Mouse (Mus musculus) midbrain, embryonic 13.5 days (tissue): ENCODE data around the gene Rell1. TPM values are rescaled to one million over a fixed set of nuclear protein-coding genes. Genes with fewer than 3 reads are reported as not detected.
A peak's percentile ranks its signal among the peaks of the same experiment; 100 is the strongest.
"Not testable (repeated sequence)": the region's sequence is repeated elsewhere in the genome, so short reads cannot be mapped to it uniquely, and the experiment has no call there.

Experiments used
- ATAC-seq: fragments of 200-750 bp; cut with Nextera tagmentation; 2 replicates; pipeline ENCODE4 v1.8.0; 2017; ENCODE audit warnings: mild to moderate bottlenecking, moderate TSS enrichment, moderate library complexity
- H3K27ac ChIP-seq: fragments of 300-500 bp; sonication (generic); 2 replicates; pipeline ENCODE4 v1.5.1; 2015; ENCODE audit warnings: inconsistent platforms, mild to moderate bottlenecking, moderate library complexity
- H3K27me3 ChIP-seq: fragments of 300-500 bp; sonication (generic); 2 replicates; pipeline ENCODE4 v1.6.1; 2015; ENCODE audit warnings: mild to moderate bottlenecking, inconsistent platforms
- H3K36me3 ChIP-seq: fragments of 300-500 bp; sonication (generic); 2 replicates; pipeline ENCODE4 v1.6.1; 2015; ENCODE audit warnings: mild to moderate bottlenecking, inconsistent platforms
- H3K4me1 ChIP-seq: fragments of 300-500 bp; sonication (generic); replicated peaks from 2 replicates; pipeline ENCODE4 v1.6.1; 2015; ENCODE audit warnings: inconsistent platforms
- H3K4me2 ChIP-seq: fragments of 300-500 bp; sonication (generic); replicated peaks from 2 replicates; pipeline ENCODE4 v1.6.1; 2015; ENCODE audit warnings: moderate library complexity, mild to moderate bottlenecking, inconsistent platforms
- H3K4me3 ChIP-seq: fragments of 300-500 bp; sonication (generic); replicated peaks from 2 replicates; pipeline ENCODE4 v1.5.1; 2015; ENCODE audit warnings: mild to moderate bottlenecking, inconsistent platforms
- H3K9ac ChIP-seq: fragments of 300-500 bp; sonication (generic); replicated peaks from 2 replicates; pipeline ENCODE4 v1.6.1; 2015; ENCODE audit warnings: mild to moderate bottlenecking, inconsistent platforms
- H3K9me3 ChIP-seq: fragments of 300-500 bp; sonication (generic); 2 replicates; pipeline ENCODE4 v1.6.1; 2016; ENCODE audit warnings: mild to moderate bottlenecking, inconsistent platforms
- WGBS: fragments of 180-500 bp; shearing (Covaris S2); methylation state at CpG from one replicate; pipeline ENCODE4 v1.1.7; 2015; 5-methylcytosine and 5-hydroxymethylcytosine counted together
- polyA plus RNA-seq: library from polyadenylated mRNA; unstranded; fragments of >200 nt; fragmentation: Nextera tagmentation; extraction: Ambion mirVana; gene quantifications from 2 replicates; pipeline ENCODE4 v1.2.1, GENCODE M21; 2015

The Rell1 gene
- polyA plus RNA-seq, 1 experiment from 2014 or later: 10.2 TPM

DNA sequence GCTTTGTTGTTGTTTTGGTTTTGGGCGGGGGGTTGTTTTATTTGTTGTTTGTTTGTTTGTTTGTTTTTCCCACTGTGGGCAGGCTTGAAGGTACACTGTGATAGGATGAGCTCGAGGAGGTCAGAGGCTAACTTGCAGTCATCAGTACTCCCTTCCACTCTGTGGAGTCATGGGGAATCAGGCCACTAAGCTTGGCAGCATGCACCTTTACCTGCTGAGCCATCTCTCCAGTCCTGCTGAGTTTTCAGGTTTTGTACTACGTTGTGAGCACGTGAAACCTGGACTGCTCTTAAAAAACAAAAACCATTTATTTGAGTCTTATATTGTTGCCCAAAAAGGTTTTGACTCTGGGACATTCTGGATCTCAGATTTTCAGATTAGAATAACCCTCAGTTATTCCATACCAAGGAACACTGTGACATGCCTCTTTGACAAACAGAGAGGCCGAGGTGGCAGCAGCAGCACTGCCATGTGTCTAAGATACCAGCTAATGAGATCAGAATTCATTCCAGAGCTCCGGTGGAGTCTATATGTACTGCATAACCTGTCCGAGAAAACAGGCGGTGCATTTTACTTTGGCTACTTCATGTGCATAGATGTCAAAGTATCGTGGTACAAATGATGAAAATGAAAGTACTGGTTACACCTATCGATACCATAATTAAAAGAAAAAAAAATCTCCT is 52.1 kb downstream of the Rell1 start:
- H3K9me3 ChIP-seq: no peaks in the 10 kb centered on the region
- H3K27me3 ChIP-seq: no peaks in the 10 kb centered on the region
- no peak for ATAC-seq
- WGBS: 91% methylated on average over 10 of the region's 10 CpGs
- H3K27ac ChIP-seq: no peak overlapping the region
- no peak overlapping the region for H3K4me2 ChIP-seq
- H3K36me3 ChIP-seq: no peaks in the 10 kb centered on the region
- H3K4me3 ChIP-seq: no peak overlapping the region
- H3K9ac ChIP-seq: no peak overlapping the region
- no peaks in the 10 kb centered on the region for H3K4me1 ChIP-seq

DNA sequence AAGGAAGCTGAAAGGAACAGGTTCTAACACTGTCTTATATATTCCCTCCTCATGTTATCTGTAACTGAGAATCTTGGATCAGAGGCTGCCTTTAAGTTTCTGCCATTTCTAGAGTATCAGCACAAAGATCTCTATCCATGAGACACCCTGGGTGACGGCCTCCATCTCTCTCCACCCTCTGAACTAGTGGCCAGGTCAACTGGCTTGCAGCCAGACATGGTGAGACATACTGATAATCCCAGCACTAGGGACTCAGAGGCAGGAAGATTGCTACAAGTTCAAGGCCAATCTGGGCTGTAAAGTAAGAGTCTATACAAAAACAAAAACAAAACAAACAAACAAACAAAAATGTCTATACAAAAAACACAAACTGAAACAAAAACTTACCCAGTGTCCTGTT is 53.8 kb downstream of the Rell1 start:
- no peaks in the 10 kb centered on the region for H3K36me3 ChIP-seq
- no peaks in the 10 kb centered on the region for H3K4me1 ChIP-seq
- H3K4me3 ChIP-seq: no peak overlapping the region
- no peak overlapping the region for H3K4me2 ChIP-seq
- H3K27ac ChIP-seq: no peak overlapping the region
- H3K27me3 ChIP-seq: no peaks in the 10 kb centered on the region
- ATAC-seq: no peak
- H3K9ac ChIP-seq: no peak overlapping the region
- WGBS: 80% methylated on average over 1 of the region's 1 CpGs
- no peaks in the 10 kb centered on the region for H3K9me3 ChIP-seq

DNA sequence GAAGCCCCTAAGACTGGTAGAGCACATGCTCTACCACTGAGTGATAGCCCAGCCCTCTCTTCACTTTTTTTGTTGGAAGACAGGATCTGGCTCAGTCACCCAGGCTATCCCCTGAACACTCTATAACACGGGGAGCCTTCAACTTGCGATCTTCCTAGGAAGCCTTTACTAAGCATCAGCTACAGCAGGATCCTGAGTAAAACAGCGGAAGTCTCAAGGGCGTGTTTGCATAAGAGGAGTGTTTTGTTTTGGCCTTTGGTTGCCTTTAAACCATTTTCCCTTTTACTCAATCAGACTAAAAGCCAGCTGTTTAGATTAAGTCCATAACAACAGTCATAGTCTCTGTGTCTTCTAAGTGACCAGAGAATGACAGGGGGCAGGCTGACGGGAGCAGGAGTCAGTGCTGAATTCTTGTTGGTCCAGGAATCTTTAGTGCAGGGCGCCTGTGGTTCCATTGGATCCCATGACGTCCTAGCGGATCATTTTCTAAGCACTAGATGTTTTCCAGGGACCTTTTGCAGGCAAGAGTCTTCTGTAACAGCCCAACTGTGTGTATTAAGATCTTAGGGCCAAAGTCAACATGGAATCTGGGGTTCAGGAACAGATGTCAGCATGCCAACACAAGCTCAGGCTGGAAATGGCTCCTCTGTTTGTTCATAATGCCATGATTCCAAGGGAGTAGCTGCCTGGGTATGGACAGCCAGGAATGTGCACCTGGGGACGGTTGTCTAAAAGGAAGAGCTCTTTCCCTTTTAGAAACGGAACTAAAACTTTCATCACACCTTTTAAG is 58.3 kb downstream of the Rell1 start:
- Histone ChIP-seq H3K4me1 (no peaks in the 10 kb centered on the region), H3K36me3 (no peaks in the 10 kb centered on the region), H3K4me3 (no peak overlapping the region), H3K4me2 (no peak overlapping the region), H3K27ac (no peak overlapping the region), H3K27me3 (no peaks in the 10 kb centered on the region), H3K9me3 (no peaks in the 10 kb centered on the region), H3K9ac (no peak overlapping the region)
- no peak for ATAC-seq
- WGBS: 86% methylated on average over 10 of the region's 10 CpGs

DNA sequence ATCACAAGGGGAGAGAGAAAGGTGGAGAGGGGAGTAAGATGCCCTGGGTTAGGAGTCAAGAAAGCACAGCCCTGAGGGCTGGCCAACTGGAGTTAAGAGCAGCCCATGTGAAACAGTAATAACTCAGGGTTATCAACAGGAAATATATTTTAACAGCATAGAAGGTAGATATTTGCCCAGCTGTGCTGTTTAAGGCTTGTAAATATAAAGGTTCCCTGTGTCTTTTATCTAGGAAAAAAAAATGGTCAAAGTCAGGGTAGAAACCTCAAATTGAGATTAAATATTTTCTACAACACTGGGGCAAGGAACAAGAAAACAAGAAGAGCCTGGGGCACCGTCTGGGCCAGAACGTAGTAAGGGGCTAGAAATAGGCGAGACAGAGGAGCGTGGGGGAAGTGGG is 61.2 kb downstream of the Rell1 start:
- no peaks in the 10 kb centered on the region for H3K36me3 ChIP-seq
- H3K27me3 ChIP-seq: no peaks in the 10 kb centered on the region
- no peak overlapping the region for H3K9ac ChIP-seq
- no peaks in the 10 kb centered on the region for H3K9me3 ChIP-seq
- 84% methylated on average over 4 of the region's 4 CpGs for WGBS
- no peak overlapping the region for H3K4me3 ChIP-seq
- no peak overlapping the region for H3K27ac ChIP-seq
- H3K4me2 ChIP-seq: no peak overlapping the region
- no peaks in the 10 kb centered on the region for H3K4me1 ChIP-seq
- no peak for ATAC-seq

DNA sequence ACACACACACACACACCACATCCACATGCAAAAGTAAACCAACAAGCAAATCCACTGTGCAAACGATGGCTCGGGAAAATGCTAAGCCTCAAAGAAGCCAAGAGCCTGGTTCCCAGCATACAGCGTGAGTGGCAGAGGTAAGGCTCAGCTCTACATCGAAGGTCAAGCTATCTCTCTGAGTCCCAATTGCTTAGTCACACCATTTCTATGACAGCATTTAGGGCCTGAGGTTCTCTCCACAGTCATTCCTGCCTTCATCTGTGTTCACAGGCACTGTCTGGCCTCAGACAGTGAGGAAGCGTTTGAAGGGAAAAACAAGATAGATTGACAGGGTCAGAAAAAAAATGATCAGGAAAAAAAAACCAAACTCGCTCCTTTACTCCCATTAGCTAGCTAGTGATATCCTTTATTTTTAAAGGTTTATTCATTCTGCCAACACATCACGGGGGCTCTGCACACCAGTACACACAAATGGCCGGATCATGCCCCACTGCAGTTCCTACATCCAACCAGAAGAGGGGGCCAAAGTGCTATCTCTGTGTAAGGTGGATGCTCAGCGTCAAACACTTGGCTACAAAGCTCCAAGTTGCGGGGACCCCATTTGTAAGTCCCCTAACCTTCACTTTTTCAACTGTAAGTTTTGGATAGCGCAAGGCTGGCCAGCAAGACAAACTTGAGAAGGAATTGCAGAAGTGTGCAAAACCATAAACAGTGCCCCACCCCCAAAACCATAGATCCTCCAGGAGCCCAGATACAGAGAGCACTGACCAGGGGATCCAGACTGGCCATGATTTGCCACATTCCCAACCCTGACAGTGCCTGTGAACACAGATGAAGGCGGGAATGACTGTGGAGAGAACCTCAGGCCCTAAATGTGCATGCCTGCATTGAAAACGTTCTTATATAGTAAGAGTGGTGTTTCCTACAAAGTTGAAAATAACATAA is 62.3 kb downstream of the Rell1 start:
- 42% methylated on average over 13 of the region's 13 CpGs for WGBS
- Histone ChIP-seq H3K9me3 (no peaks in the 10 kb centered on the region), H3K36me3 (no peaks in the 10 kb centered on the region), H3K4me1 (no peaks in the 10 kb centered on the region), H3K4me2 (no peak overlapping the region), H3K9ac (no peak overlapping the region), H3K27ac (no peak overlapping the region), H3K27me3 (no peaks in the 10 kb centered on the region), H3K4me3 (no peak overlapping the region)
- ATAC-seq: peak; percentile 84

DNA sequence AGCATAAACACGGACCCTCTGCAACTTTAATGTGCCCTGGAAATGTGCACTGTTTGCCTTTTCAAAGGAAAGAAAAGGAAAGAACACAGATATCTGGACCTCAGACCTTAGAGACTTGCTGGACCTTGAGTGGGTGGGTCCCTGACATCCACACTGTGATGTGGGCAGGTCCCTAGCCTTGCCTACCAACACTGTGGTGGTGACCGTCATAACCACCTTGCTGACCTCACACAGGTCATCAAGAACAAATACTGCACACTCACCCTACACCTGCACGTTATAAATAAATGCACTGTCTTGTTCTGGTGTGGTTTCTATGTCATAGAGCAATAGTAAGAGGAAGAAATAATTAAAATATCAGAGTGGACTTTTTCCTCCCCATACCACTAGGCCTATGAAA is 65.4 kb downstream of the Rell1 start:
- no peak overlapping the region for H3K4me3 ChIP-seq
- no peaks in the 10 kb centered on the region for H3K27me3 ChIP-seq
- no peak overlapping the region for H3K4me2 ChIP-seq
- no peak overlapping the region for H3K9ac ChIP-seq
- ATAC-seq: no peak
- no peaks in the 10 kb centered on the region for H3K9me3 ChIP-seq
- no peaks in the 10 kb centered on the region for H3K36me3 ChIP-seq
- H3K4me1 ChIP-seq: no peaks in the 10 kb centered on the region
- H3K27ac ChIP-seq: no peak overlapping the region
- 85% methylated on average over 3 of the region's 3 CpGs for WGBS

DNA sequence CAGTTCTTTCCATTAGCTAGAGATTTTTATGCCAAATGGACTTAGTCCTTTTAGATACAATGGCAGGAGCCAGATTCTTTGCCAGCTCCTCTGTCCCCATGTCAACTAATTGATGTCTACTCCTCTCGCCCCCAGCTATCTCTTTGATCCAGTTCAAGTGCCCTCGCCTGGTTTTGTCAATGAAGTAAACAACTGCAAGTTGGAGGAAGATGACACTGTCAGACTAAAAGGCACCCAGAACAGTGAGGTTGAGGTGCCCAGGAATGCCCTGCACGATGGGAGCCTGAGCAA is 70.9 kb downstream of the Rell1 start:
- 85% methylated on average over 3 of the region's 3 CpGs for WGBS
- H3K4me2 ChIP-seq: no peak overlapping the region
- no peaks in the 10 kb centered on the region for H3K36me3 ChIP-seq
- no peak overlapping the region for H3K9ac ChIP-seq
- H3K27ac ChIP-seq: no peak overlapping the region
- no peak overlapping the region for H3K4me3 ChIP-seq
- H3K9me3 ChIP-seq: no peaks in the 10 kb centered on the region
- ATAC-seq: no peak
- no peaks in the 10 kb centered on the region for H3K27me3 ChIP-seq
- no peaks in the 10 kb centered on the region for H3K4me1 ChIP-seq

DNA sequence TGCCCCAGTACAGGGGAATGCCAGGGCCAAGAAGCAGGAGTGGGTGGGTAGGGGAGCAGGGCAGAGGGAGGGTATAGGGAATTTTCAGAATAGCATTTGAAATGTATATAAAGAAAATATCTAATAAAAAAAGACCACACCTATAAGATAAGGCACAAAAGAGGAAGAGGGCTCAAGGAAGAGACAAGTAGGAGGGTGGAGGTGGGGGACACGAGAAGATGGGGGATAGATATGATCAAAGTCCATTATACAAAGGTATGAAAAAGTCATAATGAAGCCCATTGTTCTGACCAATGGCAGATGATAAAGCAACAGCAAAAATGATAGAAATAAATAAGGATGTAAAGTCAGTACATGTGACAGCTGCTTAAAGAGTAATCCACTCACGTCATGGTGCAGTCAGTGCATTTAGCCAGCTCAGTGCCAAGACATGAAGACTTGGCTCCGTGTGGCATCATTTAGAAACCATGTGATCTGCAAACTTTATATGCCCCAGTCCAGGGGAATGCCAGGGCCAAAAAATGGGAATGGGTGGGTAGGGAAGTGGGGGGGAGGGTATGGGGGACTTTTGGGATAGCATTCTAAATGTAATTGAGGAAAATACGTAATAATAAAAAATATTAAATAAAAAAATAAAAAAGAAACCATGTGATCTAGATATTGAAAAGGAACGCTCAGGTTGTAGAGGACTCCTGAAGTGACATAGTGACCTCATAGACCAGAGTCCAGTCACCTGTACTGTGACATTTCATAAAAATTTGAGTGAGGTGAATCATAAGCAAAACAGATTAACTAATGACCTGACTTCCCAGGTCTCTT is 71.5 kb downstream of the Rell1 start:
- H3K9me3 ChIP-seq, H3K27ac ChIP-seq, H3K27me3 ChIP-seq, H3K4me3 ChIP-seq, H3K9ac ChIP-seq, H3K36me3 ChIP-seq, H3K4me1 ChIP-seq, H3K4me2 ChIP-seq, ATAC-seq: not testable (repeated sequence)
- 94% methylated on average over 5 of the region's 5 CpGs for WGBS

DNA sequence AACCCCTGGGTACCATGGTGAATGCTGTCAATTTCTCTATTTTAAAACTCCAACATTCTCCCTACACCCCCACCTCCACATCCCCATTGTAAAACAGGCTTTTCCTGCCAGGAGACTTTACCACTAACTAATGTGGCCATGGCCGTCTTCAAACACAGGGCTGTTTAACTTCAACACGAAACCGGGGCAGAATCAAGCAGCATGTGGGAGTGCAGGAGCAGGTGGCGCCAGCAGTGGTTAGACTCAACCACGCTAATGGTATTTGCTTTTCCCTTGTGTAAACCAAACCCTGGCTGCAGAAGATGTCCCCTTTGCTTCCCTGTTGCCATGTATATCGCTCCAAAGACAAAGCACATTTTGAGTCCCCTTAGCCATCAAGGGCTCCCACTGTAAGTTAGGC is 76.8 kb downstream of the Rell1 start:
- Histone ChIP-seq H3K36me3 (no peaks in the 10 kb centered on the region), H3K9ac (no peak overlapping the region), H3K27ac (no peak overlapping the region), H3K4me1 (no peaks in the 10 kb centered on the region), H3K4me3 (no peak overlapping the region), H3K4me2 (no peak overlapping the region), H3K9me3 (no peaks in the 10 kb centered on the region), H3K27me3 (no peaks in the 10 kb centered on the region)
- no peak for ATAC-seq
- 80% methylated on average over 6 of the region's 6 CpGs for WGBS

DNA sequence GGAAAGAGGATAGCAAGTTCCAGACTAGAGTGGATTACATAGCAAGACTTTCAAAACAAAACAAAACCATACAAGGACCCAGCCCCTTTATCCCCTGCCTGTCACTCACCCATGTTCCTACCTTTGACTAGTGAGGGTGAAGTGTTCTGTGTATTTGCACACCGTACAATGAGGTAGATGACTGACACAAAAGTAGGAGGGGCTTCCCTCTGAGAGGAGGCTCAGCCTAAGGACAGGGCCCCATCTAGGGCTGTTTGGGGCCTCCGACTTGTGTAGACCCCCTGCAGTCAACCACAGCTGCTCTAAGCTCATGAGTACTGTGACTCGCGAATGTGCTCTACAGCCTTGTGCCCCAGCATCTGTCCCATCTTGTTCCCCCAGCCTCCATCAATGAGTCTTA is 77.5 kb downstream of the Rell1 start:
- Histone ChIP-seq H3K4me2 (no peak overlapping the region), H3K9me3 (no peaks in the 10 kb centered on the region), H3K4me1 (no peaks in the 10 kb centered on the region), H3K36me3 (no peaks in the 10 kb centered on the region), H3K27me3 (no peaks in the 10 kb centered on the region), H3K4me3 (no peak overlapping the region), H3K9ac (no peak overlapping the region), H3K27ac (no peak overlapping the region)
- no peak for ATAC-seq
- WGBS: 68% methylated on average over 4 of the region's 4 CpGs

DNA sequence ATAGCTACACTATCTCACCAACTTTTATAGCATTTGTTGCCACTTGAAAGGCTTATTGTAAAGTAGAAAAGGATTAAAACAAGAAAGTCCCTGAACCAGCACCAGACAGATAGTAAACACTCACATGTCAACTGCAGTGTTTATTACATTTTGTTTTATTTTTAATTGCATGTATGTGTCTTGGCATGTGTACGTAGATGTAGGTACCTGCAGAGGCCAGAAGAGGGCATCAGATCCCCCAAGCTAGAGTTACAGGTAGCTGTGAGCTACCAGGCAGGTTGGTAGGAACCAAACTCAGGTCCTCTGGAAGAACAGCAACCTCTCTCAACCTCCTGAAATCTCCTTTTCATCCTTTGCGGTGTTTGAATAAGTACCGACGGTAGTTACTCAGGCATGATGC is 81.6 kb downstream of the Rell1 start:
- Histone ChIP-seq H3K4me2 (no peak overlapping the region), H3K4me3 (no peak overlapping the region), H3K27ac (no peak overlapping the region), H3K9ac (no peak overlapping the region), H3K9me3 (no peaks in the 10 kb centered on the region), H3K36me3 (no peaks in the 10 kb centered on the region), H3K27me3 (no peaks in the 10 kb centered on the region), H3K4me1 (no peaks in the 10 kb centered on the region)
- no peak for ATAC-seq
- 98% methylated on average over 4 of the region's 4 CpGs for WGBS
